Mouse (Mus musculus) ES-Bruce4 (cell line): ENCODE measurements around the gene Olr1.

Source experiments
- CTCF ChIP-seq: IDR thresholded peaks from one replicate; pipeline ENCODE4 v1.8.1; 2011; ENCODE audit warnings: low read depth, low read length
- EP300 ChIP-seq: IDR thresholded peaks from 2 replicates; pipeline ENCODE4 v1.6.1; 2011; ENCODE audit warnings: low read depth, low read length; ENCODE audit not compliant: insufficient read depth

- TF ChIP-seq EP300 (no peak), CTCF (no peak)
Observed at GRCm38 (mm10) chr6:129449743-129450142, 57.2 kb downstream of the Olr1 start.
